Mouse (Mus musculus) forebrain, embryonic 16.5 days (tissue): Measurements from ENCODE around the gene Fxyd4. TPM values are rescaled to one million over a fixed set of nuclear protein-coding genes. Genes with fewer than 3 reads are reported as not detected.

Source experiments
- ATAC-seq: fragments of 200-750 bp; cut with Nextera tagmentation; 2 replicates; pipeline ENCODE4 v1.8.0; 2017; ENCODE audit warnings: mild to moderate bottlenecking, moderate library complexity
- H3K27ac ChIP-seq: fragments of 300-500 bp; sonication (generic); 2 replicates; pipeline ENCODE4 v1.5.1; 2014; ENCODE audit warnings: low read length, control low read depth
- H3K27me3 ChIP-seq: fragments of 300-500 bp; sonication (generic); replicated peaks from 2 replicates; pipeline ENCODE4 v1.6.1; 2014; ENCODE audit warnings: low read length; ENCODE audit not compliant: control insufficient read depth, insufficient read depth
- H3K36me3 ChIP-seq: fragments of 300-500 bp; sonication (generic); 2 replicates; pipeline ENCODE4 v1.6.1; 2014; ENCODE audit not compliant: control insufficient read depth, insufficient read depth
- H3K4me1 ChIP-seq: fragments of 300-500 bp; sonication (generic); replicated peaks from 2 replicates; pipeline ENCODE4 v1.6.1; 2014; ENCODE audit warnings: low read length; ENCODE audit not compliant: control insufficient read depth, insufficient read depth
- H3K4me2 ChIP-seq: fragments of 300-500 bp; sonication (generic); 2 replicates; pipeline ENCODE4 v1.6.1; 2014; ENCODE audit warnings: mild to moderate bottlenecking, low read length, control low read depth
- H3K4me3 ChIP-seq: fragments of 300-500 bp; sonication (generic); replicated peaks from 2 replicates; pipeline ENCODE4 v1.5.1; 2014; ENCODE audit warnings: mild to moderate bottlenecking, low read length, control low read depth
- H3K9ac ChIP-seq: fragments of 300-500 bp; sonication (generic); replicated peaks from 2 replicates; pipeline ENCODE4 v1.6.1; 2014; ENCODE audit warnings: low read depth, low read length, control low read depth
- H3K9me3 ChIP-seq: fragments of 300-500 bp; sonication (generic); 2 replicates; pipeline ENCODE4 v1.6.1; 2016; ENCODE audit warnings: low read length; ENCODE audit not compliant: control insufficient read depth
- WGBS: fragments of 180-500 bp; shearing (Covaris S2); extraction: QIAGEN DNeasy Blood & Tissue Kit; methylation state at CpG from one replicate; pipeline ENCODE4 v1.1.7; 2014; 5-methylcytosine and 5-hydroxymethylcytosine counted together
- polyA plus RNA-seq: library from polyadenylated mRNA; unstranded; fragments of >200 nt; fragmentation: Nextera tagmentation; extraction: Ambion mirVana; gene quantifications from 2 replicates; pipeline ENCODE4 v1.2.1, GENCODE M21; 2015

The Fxyd4 gene
- polyA plus RNA-seq, 1 experiment from 2014 or later = 3.5 TPM

- Histone ChIP-seq H3K36me3 (peaks cover 8% of the 10 kb centered on the region; the same call in 1 of the 2 replicates), H3K4me1 (peaks cover 15% of the 10 kb centered on the region), H3K27me3 (no peaks in the 10 kb centered on the region), H3K9me3 (no peaks in the 10 kb centered on the region), H3K27ac (no peak overlapping the region), H3K4me2 (no peak overlapping the region), H3K4me3 (no peak overlapping the region), H3K9ac (no peak overlapping the region)
- WGBS = 96% methylated on average over 3 of the region's 3 CpGs
- no peak for ATAC-seq
Measured at GRCm38 (mm10) chr6:117922041-117922440, 15.5 kb downstream of the Fxyd4 start.

- WGBS = 72% methylated on average over 3 of the region's 3 CpGs
- Histone ChIP-seq H3K4me3 (no peak overlapping the region), H3K27ac (no peak overlapping the region), H3K27me3 (no peaks in the 10 kb centered on the region), H3K9me3 (no peaks in the 10 kb centered on the region), H3K9ac (no peak overlapping the region), H3K4me1 (peaks cover 23% of the 10 kb centered on the region), H3K4me2 (no peak overlapping the region), H3K36me3 (peaks cover 5% of the 10 kb centered on the region; the same call in 1 of the 2 replicates)
- no peak for ATAC-seq
Measured at GRCm38 (mm10) chr6:117920659-117921640, 16.5 kb downstream of the Fxyd4 start.

- H3K9ac ChIP-seq = peak overlapping the region; percentile 71
- no peaks in the 10 kb centered on the region for H3K27me3 ChIP-seq
- H3K36me3 ChIP-seq = no peaks in the 10 kb centered on the region
- no peaks in the 10 kb centered on the region for H3K9me3 ChIP-seq
- peak overlapping the region; percentile 70 for H3K4me3 ChIP-seq
- peak; percentile 34 for ATAC-seq
- WGBS = 11% methylated on average over 5 of the region's 5 CpGs
- peaks cover 24% of the 10 kb centered on the region for H3K4me1 ChIP-seq
- H3K27ac ChIP-seq = peak overlapping the region; percentile 79
- H3K4me2 ChIP-seq = peak overlapping the region; percentile 77
Measured at GRCm38 (mm10) chr6:117918043-117918442, 19.4 kb downstream of the Fxyd4 start.

DNA sequence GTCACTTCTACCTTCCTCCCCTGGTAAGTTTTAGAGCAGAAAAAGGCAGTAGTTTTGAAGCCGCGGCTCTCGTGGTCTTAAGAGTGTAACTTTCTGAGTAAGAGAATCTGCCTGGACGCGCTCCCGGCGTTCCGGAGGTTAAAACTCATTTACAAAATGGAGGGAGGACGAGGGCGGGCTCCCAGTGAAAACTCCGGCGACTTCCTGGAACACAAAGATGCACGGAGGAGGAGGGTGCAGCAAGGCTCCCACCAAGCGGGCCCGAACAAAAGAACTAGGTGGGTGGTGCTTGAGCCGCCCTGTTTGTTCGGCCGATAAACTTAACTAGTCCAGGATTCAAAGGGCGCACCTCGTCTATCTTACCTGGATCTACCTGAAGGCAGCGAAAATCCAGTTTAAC, 19.9 kb downstream of the Fxyd4 start:
- no peaks in the 10 kb centered on the region for H3K36me3 ChIP-seq
- under 1% methylated on average over 21 of the region's 21 CpGs for WGBS
- peak overlapping the region; percentile 70 for H3K4me3 ChIP-seq
- H3K9me3 ChIP-seq = no peaks in the 10 kb centered on the region
- no peaks in the 10 kb centered on the region for H3K27me3 ChIP-seq
- H3K4me1 ChIP-seq = peaks cover 24% of the 10 kb centered on the region
- peak overlapping the region; percentile 71 for H3K9ac ChIP-seq
- peak overlapping the region; percentile 79 for H3K27ac ChIP-seq
- ATAC-seq = peak; percentile 74
- H3K4me2 ChIP-seq = peak overlapping the region; percentile 77

DNA sequence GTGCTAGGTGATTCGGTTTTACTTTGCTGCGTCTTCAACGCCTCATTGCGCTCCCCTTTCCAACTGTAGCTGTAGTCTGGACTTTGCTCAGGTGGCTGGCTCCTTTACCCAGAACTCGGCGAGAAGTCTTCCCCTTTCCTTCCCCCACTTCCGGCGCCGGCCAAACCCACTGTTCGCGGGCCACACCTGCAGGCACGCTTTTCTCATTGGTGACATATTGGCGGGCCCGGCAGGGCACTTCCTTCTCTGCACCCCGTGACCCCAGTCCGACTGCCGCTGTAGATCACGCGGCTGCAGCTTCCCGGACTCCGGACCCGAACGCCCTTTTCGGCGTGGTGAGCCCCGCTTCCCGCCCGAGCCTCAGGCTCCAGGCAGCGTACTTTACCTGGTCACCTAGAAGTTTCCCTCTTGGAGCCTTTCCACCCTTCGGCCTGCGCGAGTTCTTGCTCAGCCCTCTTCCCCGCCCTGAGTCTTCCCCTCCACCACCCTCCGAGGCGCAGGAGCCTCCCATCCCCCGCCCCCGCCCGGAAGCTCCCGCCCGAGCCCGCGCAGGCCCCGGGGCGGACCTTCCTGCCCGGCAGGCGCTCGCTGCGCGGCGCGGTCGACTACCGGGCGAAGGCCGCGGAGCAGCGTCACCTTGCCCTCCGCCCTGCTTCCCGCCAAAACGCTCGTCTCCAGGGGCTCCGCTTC, 20.6 kb downstream of the Fxyd4 start:
- Histone ChIP-seq H3K36me3 (no peaks in the 10 kb centered on the region), H3K27ac (peak overlapping the region; percentile 79), H3K4me2 (peak overlapping the region; percentile 77), H3K4me3 (peak overlapping the region; percentile 70), H3K27me3 (no peaks in the 10 kb centered on the region), H3K9ac (peak overlapping the region; percentile 71), H3K4me1 (peaks cover 24% of the 10 kb centered on the region), H3K9me3 (no peaks in the 10 kb centered on the region)
- ATAC-seq = peak; percentile 89
- under 1% methylated on average over 60 of the region's 62 CpGs for WGBS

- WGBS = 3% methylated on average over 12 of the region's 12 CpGs
- Histone ChIP-seq H3K4me1 (peaks cover 24% of the 10 kb centered on the region), H3K4me2 (peak overlapping the region; percentile 77), H3K27me3 (no peaks in the 10 kb centered on the region), H3K36me3 (no peaks in the 10 kb centered on the region), H3K9me3 (no peaks in the 10 kb centered on the region), H3K9ac (peak overlapping the region; percentile 71), H3K4me3 (peak overlapping the region; percentile 70), H3K27ac (peak overlapping the region; percentile 79; the same call in 1 of the 2 replicates)
- ATAC-seq = no peak
Measured at GRCm38 (mm10) chr6:117916205-117916736, 21.2 kb downstream of the Fxyd4 start.

GRCm38 (mm10) chr6:117914541-117914940, 23.0 kb downstream of the Fxyd4 start:
- Histone ChIP-seq H3K4me1 (peaks cover 27% of the 10 kb centered on the region), H3K27ac (no peak overlapping the region), H3K36me3 (no peaks in the 10 kb centered on the region), H3K4me2 (no peak overlapping the region), H3K9ac (no peak overlapping the region), H3K27me3 (no peaks in the 10 kb centered on the region), H3K4me3 (no peak overlapping the region), H3K9me3 (no peaks in the 10 kb centered on the region)
- ATAC-seq = no peak

DNA sequence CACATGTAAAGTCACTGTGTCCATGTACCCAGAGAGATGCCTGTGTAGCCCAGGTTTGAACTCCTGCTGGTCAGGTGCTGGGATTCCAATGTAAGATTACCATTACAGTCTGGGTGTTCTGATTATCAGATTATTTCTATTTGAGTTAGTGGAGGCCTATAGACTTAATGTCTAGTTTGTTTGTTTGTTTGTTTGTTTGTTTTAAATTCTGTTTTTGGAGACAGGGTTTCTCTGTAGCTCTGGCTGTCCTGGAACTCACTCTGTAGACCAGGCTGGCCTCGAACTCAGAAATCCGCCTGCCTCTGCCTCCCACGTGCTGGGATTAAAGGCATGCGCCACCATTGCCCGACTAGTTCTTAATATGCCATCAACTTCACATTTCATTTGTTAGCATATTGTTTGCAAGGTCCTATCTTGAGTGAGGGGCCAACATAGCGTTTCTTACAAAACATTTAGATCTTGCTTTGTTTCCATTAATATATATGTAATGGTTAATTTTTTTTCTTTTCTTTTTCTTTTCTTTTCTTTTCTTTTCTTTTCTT, 27.3 kb downstream of the Fxyd4 start:
- H3K4me3 ChIP-seq = no peak overlapping the region
- H3K4me2 ChIP-seq = no peak overlapping the region
- WGBS = 84% methylated on average over 6 of the region's 6 CpGs
- no peak for ATAC-seq
- no peaks in the 10 kb centered on the region for H3K27me3 ChIP-seq
- no peak overlapping the region for H3K9ac ChIP-seq
- no peaks in the 10 kb centered on the region for H3K9me3 ChIP-seq
- H3K27ac ChIP-seq = no peak overlapping the region
- H3K36me3 ChIP-seq = no peaks in the 10 kb centered on the region
- H3K4me1 ChIP-seq = peaks cover 23% of the 10 kb centered on the region

DNA sequence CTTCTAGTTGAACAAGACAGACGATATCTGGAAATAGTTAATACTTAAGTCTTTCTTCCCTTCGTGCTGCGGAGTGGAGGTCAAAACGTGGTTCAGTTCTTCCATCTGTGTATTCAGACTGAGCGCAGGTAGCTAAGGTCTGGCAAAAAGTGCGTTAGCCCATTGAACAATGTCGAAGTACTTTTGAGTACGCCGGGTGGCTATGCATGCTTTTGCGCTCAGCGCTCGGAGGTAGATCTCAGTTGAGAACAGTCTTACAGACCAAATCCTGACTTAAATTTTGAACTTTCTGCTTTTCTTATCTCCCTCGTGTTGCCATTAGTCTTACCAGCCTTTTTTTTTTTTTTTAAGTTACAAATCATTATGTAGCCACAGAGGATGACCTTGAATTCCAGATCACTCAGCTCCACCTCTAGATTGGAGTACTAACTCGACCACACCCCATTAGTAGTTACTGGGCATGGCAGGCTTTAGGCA, 29.0 kb downstream of the Fxyd4 start:
- H3K4me1 ChIP-seq = peaks cover 23% of the 10 kb centered on the region
- under 1% methylated on average over 14 of the region's 14 CpGs for WGBS

More for the DNA sequence above, 29.0 kb downstream of the Fxyd4 start:
- no peak overlapping the region for H3K27ac ChIP-seq
- H3K27me3 ChIP-seq = no peaks in the 10 kb centered on the region
- H3K4me2 ChIP-seq = peak overlapping the region; percentile 99
- no peaks in the 10 kb centered on the region for H3K36me3 ChIP-seq
- peak overlapping the region; percentile 99 for H3K4me3 ChIP-seq
- no peaks in the 10 kb centered on the region for H3K9me3 ChIP-seq
- ATAC-seq = no peak
- H3K9ac ChIP-seq = peak overlapping the region; percentile 87
